Mouse (Mus musculus) neural tube, embryonic 15.5 days (tissue): ENCODE data around the gene Mrpl32. TPM values are rescaled to one million over a fixed set of nuclear protein-coding genes. Genes with fewer than 3 reads are reported as not detected.

ENCODE experiments used
- polyA plus RNA-seq: library from polyadenylated mRNA; unstranded; fragments of >200 nt; fragmentation: Nextera tagmentation; extraction: Ambion mirVana; gene quantifications from 2 replicates; pipeline ENCODE4 v1.2.1, GENCODE M21; 2015

Mrpl32 gene
- polyA plus RNA-seq, 1 experiment from 2014 or later, result 127 TPM

Other genes with a start within 250 kb of the Mrpl32 start
- 30.7 and 42.7 TPM in 2 replicates for gene Hecw1, start 89.9 kb downstream of the Mrpl32 start, polyA plus RNA-seq
- 175 and 187 TPM in 2 replicates for gene Psma2, start 75 bp upstream of the Mrpl32 start, polyA plus RNA-seq
- 41.7 and 44.5 TPM in 2 replicates for gene AW209491, start 17.0 kb upstream of the Mrpl32 start, polyA plus RNA-seq